Mouse (Mus musculus): ENCODE data around the gene Saal1.

DNA sequence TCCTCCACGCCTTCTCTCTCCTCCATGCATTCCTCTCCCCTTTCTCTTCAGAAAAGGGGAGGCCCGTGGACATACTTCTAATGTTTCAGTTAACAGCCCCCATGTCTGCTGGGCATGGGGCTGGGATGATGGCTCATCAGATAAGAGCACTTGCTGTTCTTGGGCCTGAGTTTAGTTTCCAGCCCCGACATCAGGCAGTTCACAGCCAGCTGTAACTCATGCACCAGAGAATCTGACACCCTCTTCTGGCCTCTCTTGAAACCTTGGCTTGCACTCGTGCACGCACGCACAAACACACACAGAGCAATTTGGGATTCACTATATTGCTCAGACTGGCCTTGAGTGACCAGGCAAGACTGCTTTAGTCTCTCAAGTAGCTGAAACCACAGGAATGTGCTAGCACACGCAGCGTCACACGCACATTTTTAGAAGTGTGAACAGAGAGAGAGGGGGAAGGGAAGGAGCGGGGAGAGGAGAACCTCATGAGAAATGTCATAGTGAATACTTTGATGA, 38.3 kb downstream of the Saal1 start, which contains the start of gene Tph1:
- TF ChIP-seq CTCF (IDR thresholded peaks at IDR 0.05; ENCODE audit: borderline replicate concordance, insufficient read depth, low read depth, low read length) (no peak), POLR2A (IDR thresholded peaks at IDR 0.05; ENCODE audit: borderline replicate concordance, insufficient read depth, low read length) (no peak)
